Mouse (Mus musculus): ENCODE results near the gene Tnni3.
"Not testable (repeated sequence)": the region's sequence is repeated elsewhere in the genome, so short reads cannot be mapped to it uniquely, and the experiment has no call there.

Tnni3 gene

GRCm38 (mm10) chr7:4524212-4524922 is at the start of gene Tnni3:
Gene Tnni3, minus strand, starts transcription at chr7:4524229.
- DNase-seq (ENCODE audit: inconsistent age in 2 of 2, low spot score in 1 of 2): peak in 1 of 2 experiments; percentile 64

GRCm38 (mm10) chr7:4572361-4572760 is 48.3 kb upstream of the Tnni3 start:
- DNase-seq (ENCODE audit: inconsistent age in 2 of 2, low spot score in 1 of 2): not testable (repeated sequence)

- DNase-seq (ENCODE audit: inconsistent age in 2 of 2, low spot score in 1 of 2): no peak
Measured at GRCm38 (mm10) chr7:4562660-4563059, 38.6 kb upstream of the Tnni3 start.

- no peak for DNase-seq (ENCODE audit: inconsistent age in 2 of 2, low spot score in 1 of 2)
Measured at GRCm38 (mm10) chr7:4557167-4557560, 33.1 kb upstream of the Tnni3 start.

- peak; percentile 66 to 90 for DNase-seq (ENCODE audit: inconsistent age in 2 of 2, low spot score in 1 of 2)
Measured at GRCm38 (mm10) chr7:4556256-4557166, 32.5 kb upstream of the Tnni3 start.

GRCm38 (mm10) chr7:4547221-4547641 is 23.2 kb upstream of the Tnni3 start, which contains the start of gene Syt5:
Gene Syt5, minus strand, starts transcription at chr7:4547541.
- no peak for DNase-seq (ENCODE audit: inconsistent age in 2 of 2, low spot score in 1 of 2)

GRCm38 (mm10) chr7:4546591-4547131 is 22.6 kb upstream of the Tnni3 start:
- peak; percentile 76 to 82 for DNase-seq (ENCODE audit: inconsistent age in 2 of 2, low spot score in 1 of 2)

GRCm38 (mm10) chr7:4546050-4546449 is 22.0 kb upstream of the Tnni3 start:
- DNase-seq (ENCODE audit: inconsistent age in 2 of 2, low spot score in 1 of 2): no peak

GRCm38 (mm10) chr7:4542013-4542412 is 18.0 kb upstream of the Tnni3 start:
- DNase-seq (ENCODE audit: inconsistent age in 2 of 2, low spot score in 1 of 2): no peak

GRCm38 (mm10) chr7:4541344-4541743 is 17.3 kb upstream of the Tnni3 start:
- DNase-seq (ENCODE audit: inconsistent age in 2 of 2, low spot score in 1 of 2): no peak

GRCm38 (mm10) chr7:4539019-4539418 is 15.0 kb upstream of the Tnni3 start:
- no peak for DNase-seq (ENCODE audit: inconsistent age in 2 of 2, low spot score in 1 of 2)

GRCm38 (mm10) chr7:4537181-4537580 is 13.2 kb upstream of the Tnni3 start:
- no peak for DNase-seq (ENCODE audit: inconsistent age in 2 of 2, low spot score in 1 of 2)

GRCm38 (mm10) chr7:4536369-4536768 is 12.3 kb upstream of the Tnni3 start:
- DNase-seq (ENCODE audit: inconsistent age in 2 of 2, low spot score in 1 of 2): no peak

GRCm38 (mm10) chr7:4532005-4532729 is 8.1 kb upstream of the Tnni3 start, which contains the start of gene Dnaaf3:
Gene Dnaaf3, minus strand, starts transcription at chr7:4532453.
- DNase-seq (ENCODE audit: inconsistent age in 2 of 2, low spot score in 1 of 2): peak; percentile 82 to 89

- not testable (repeated sequence) for DNase-seq (ENCODE audit: inconsistent age in 2 of 2, low spot score in 1 of 2)
Measured at GRCm38 (mm10) chr7:4530166-4530565, 6.1 kb upstream of the Tnni3 start.

GRCm38 (mm10) chr7:4527302-4527689 is 3.3 kb upstream of the Tnni3 start:
- no peak for DNase-seq (ENCODE audit: inconsistent age in 2 of 2, low spot score in 1 of 2)

- DNase-seq (ENCODE audit: inconsistent age in 2 of 2, low spot score in 1 of 2): peak; percentile 57 to 79
Measured at GRCm38 (mm10) chr7:4526341-4527301, 2.6 kb upstream of the Tnni3 start.

- DNase-seq (ENCODE audit: inconsistent age in 2 of 2, low spot score in 1 of 2): no peak
Measured at GRCm38 (mm10) chr7:4523205-4524130, 561 bp downstream of the Tnni3 start.

- no peak for DNase-seq (ENCODE audit: inconsistent age in 2 of 2, low spot score in 1 of 2)
Measured at GRCm38 (mm10) chr7:4522292-4522691, 1.7 kb downstream of the Tnni3 start.
